Mouse (Mus musculus): ENCODE measurements around the gene Car9. TPM values are rescaled to one million over a fixed set of nuclear protein-coding genes. Genes with fewer than 3 reads are reported as not detected.
A peak's percentile ranks its signal among the peaks of the same experiment; 100 is the strongest.

Car9 gene
- polyA plus RNA-seq, 1 experiment from 2014 or later, result 1.1 TPM

GRCm38 (mm10) chr4:43492101-43492820, 14.5 kb upstream of the Car9 start:
- ATAC-seq (no peak), DNase-seq (no peak)
- no peak for TF ChIP-seq EP300 (IDR thresholded peaks at IDR 0.05; ENCODE audit: low read depth)
- no peak for TF ChIP-seq CTCF (IDR thresholded peaks at IDR 0.05; ENCODE audit: low read depth)
- peaks cover 22% of the 10 kb centered on the region for H3K36me3 ChIP-seq (replicated peaks; ENCODE audit: insufficient read depth, low read length)
- H3K4me2 ChIP-seq (ENCODE audit: low read depth, low read length), result peak overlapping the region; percentile 92
- peaks cover 12% of the 10 kb centered on the region for H3K4me1 ChIP-seq (ENCODE audit: insufficient read depth)
- no peaks in the 10 kb centered on the region for H3K9me3 ChIP-seq (ENCODE audit: low read length)
- WGBS (ENCODE audit: insufficient replicate concordance), result 41% methylated on average over 12 of the region's 12 CpGs
- peak overlapping the region; percentile 84 for H3K4me3 ChIP-seq (ENCODE audit: low read depth, low read length)
- no peaks in the 10 kb centered on the region for H3K27me3 ChIP-seq (ENCODE audit: insufficient read depth, low read length)
- H3K27ac ChIP-seq (ENCODE audit: low read depth), result peak overlapping the region; percentile 83
- H3K9ac ChIP-seq (replicated peaks), result peak overlapping the region; percentile 44; the same call in 1 of the 2 replicates

- peak; percentile 95 for ATAC-seq
- Histone ChIP-seq H3K9me3 (ENCODE audit: low read length) (no peaks in the 10 kb centered on the region), H3K4me2 (ENCODE audit: low read depth, low read length) (peak within 1 kb of the TSS; percentile 92), H3K36me3 (replicated peaks; ENCODE audit: insufficient read depth, low read length) (peaks cover 26% of the 10 kb centered on the region), H3K9ac (replicated peaks) (peak within 1 kb of the TSS; percentile 83), H3K4me1 (ENCODE audit: insufficient read depth) (peaks cover 12% of the 10 kb centered on the region), H3K4me3 (ENCODE audit: low read depth, low read length) (peak within 1 kb of the TSS; percentile 84), H3K27me3 (ENCODE audit: insufficient read depth, low read length) (no peaks in the 10 kb centered on the region), H3K27ac (ENCODE audit: low read depth) (peak within 1 kb of the TSS; percentile 83)
- peak; percentile 92 for DNase-seq
- WGBS (ENCODE audit: insufficient replicate concordance), result under 1% methylated on average over 25 of the region's 25 CpGs
- peak; percentile 23; the same call in 1 of the 2 replicates for TF ChIP-seq CTCF (IDR thresholded peaks at IDR 0.05; ENCODE audit: low read depth)
- TF ChIP-seq EP300 (IDR thresholded peaks at IDR 0.05; ENCODE audit: low read depth), result peak; percentile 77
These were observed 14.0 kb upstream of the Car9 start, which contains the start of gene Ccdc107 for GRCm38 (mm10) chr4:43492821-43493185. Ccdc107 (plus strand) TSS chr4:43492900.

GRCm38 (mm10) chr4:43493186-43493845, 13.4 kb upstream of the Car9 start:
- 0 out of 2 replicates have a peak, but pooled peaks have one; percentile 3 for TF ChIP-seq EP300 (IDR thresholded peaks at IDR 0.05; ENCODE audit: low read depth)
- TF ChIP-seq CTCF (IDR thresholded peaks at IDR 0.05; ENCODE audit: low read depth), result 0 out of 2 replicates have a peak, but pooled peaks have one; percentile 19
- Histone ChIP-seq H3K4me2 (ENCODE audit: low read depth, low read length) (peak overlapping the region; percentile 92), H3K4me1 (ENCODE audit: insufficient read depth) (peaks cover 12% of the 10 kb centered on the region), H3K27ac (ENCODE audit: low read depth) (peak overlapping the region; percentile 83), H3K9ac (replicated peaks) (peak overlapping the region; percentile 83), H3K36me3 (replicated peaks; ENCODE audit: insufficient read depth, low read length) (peaks cover 26% of the 10 kb centered on the region), H3K4me3 (ENCODE audit: low read depth, low read length) (peak overlapping the region; percentile 84), H3K27me3 (ENCODE audit: insufficient read depth, low read length) (no peaks in the 10 kb centered on the region), H3K9me3 (ENCODE audit: low read length) (no peaks in the 10 kb centered on the region)
- DNase-seq (peak; percentile 97), ATAC-seq (peak; percentile 86)
- WGBS (ENCODE audit: insufficient replicate concordance), result 0% methylated on average over 47 of the region's 47 CpGs

GRCm38 (mm10) chr4:43493846-43494240, 12.9 kb upstream of the Car9 start:
- no peak for TF ChIP-seq EP300 (IDR thresholded peaks at IDR 0.05; ENCODE audit: low read depth)
- no peak for TF ChIP-seq CTCF (IDR thresholded peaks at IDR 0.05; ENCODE audit: low read depth)
- peak overlapping the region; percentile 92 for H3K4me2 ChIP-seq (ENCODE audit: low read depth, low read length)
- H3K27ac ChIP-seq (ENCODE audit: low read depth), result peak overlapping the region; percentile 83
- DNase-seq, result no peak
- H3K9me3 ChIP-seq (ENCODE audit: low read length), result no peaks in the 10 kb centered on the region
- ATAC-seq, result no peak
- H3K27me3 ChIP-seq (ENCODE audit: insufficient read depth, low read length), result no peaks in the 10 kb centered on the region
- H3K4me3 ChIP-seq (ENCODE audit: low read depth, low read length), result peak overlapping the region; percentile 84
- peak overlapping the region; percentile 83 for H3K9ac ChIP-seq (replicated peaks)
- H3K4me1 ChIP-seq (ENCODE audit: insufficient read depth), result peaks cover 12% of the 10 kb centered on the region
- peaks cover 26% of the 10 kb centered on the region for H3K36me3 ChIP-seq (replicated peaks; ENCODE audit: insufficient read depth, low read length)
- under 1% methylated on average over 9 of the region's 9 CpGs for WGBS (ENCODE audit: insufficient replicate concordance)

GRCm38 (mm10) chr4:43496587-43496986, 10.2 kb upstream of the Car9 start:
- Histone ChIP-seq H3K4me2 (ENCODE audit: low read depth, low read length) (no peak overlapping the region), H3K27ac (ENCODE audit: low read depth) (no peak overlapping the region), H3K4me3 (ENCODE audit: low read depth, low read length) (no peak overlapping the region), H3K36me3 (replicated peaks; ENCODE audit: insufficient read depth, low read length) (peaks cover 26% of the 10 kb centered on the region), H3K9ac (replicated peaks) (no peak overlapping the region), H3K9me3 (ENCODE audit: low read length) (no peaks in the 10 kb centered on the region), H3K27me3 (ENCODE audit: insufficient read depth, low read length) (no peaks in the 10 kb centered on the region), H3K4me1 (ENCODE audit: insufficient read depth) (peaks cover 18% of the 10 kb centered on the region)
- no peak for DNase-seq
- ATAC-seq, result no peak
- WGBS (ENCODE audit: insufficient replicate concordance), result 72% methylated on average over 6 of the region's 6 CpGs
- TF ChIP-seq CTCF (IDR thresholded peaks at IDR 0.05; ENCODE audit: low read depth) (no peak), EP300 (IDR thresholded peaks at IDR 0.05; ENCODE audit: low read depth) (no peak)

- H3K4me1 ChIP-seq (ENCODE audit: insufficient read depth), result peaks cover 18% of the 10 kb centered on the region
- ATAC-seq, result no peak
- WGBS (ENCODE audit: insufficient replicate concordance), result 93% methylated on average over 8 of the region's 8 CpGs
- H3K9ac ChIP-seq (replicated peaks), result no peak overlapping the region
- no peaks in the 10 kb centered on the region for H3K9me3 ChIP-seq (ENCODE audit: low read length)
- H3K4me2 ChIP-seq (ENCODE audit: low read depth, low read length), result no peak overlapping the region; the same call in 1 of the 2 replicates
- peaks cover 26% of the 10 kb centered on the region for H3K36me3 ChIP-seq (replicated peaks; ENCODE audit: insufficient read depth, low read length)
- no peak for DNase-seq
- TF ChIP-seq CTCF (IDR thresholded peaks at IDR 0.05; ENCODE audit: low read depth) (no peak), EP300 (IDR thresholded peaks at IDR 0.05; ENCODE audit: low read depth) (no peak)
- H3K27me3 ChIP-seq (ENCODE audit: insufficient read depth, low read length), result no peaks in the 10 kb centered on the region
- no peak overlapping the region for H3K27ac ChIP-seq (ENCODE audit: low read depth)
- peak overlapping the region; percentile 60; the same call in 1 of the 2 replicates for H3K4me3 ChIP-seq (ENCODE audit: low read depth, low read length)
These were observed 9.4 kb upstream of the Car9 start for GRCm38 (mm10) chr4:43497405-43497804.

Data from liver, postnatal 0 days (tissue).